In the genomic region with DNA sequence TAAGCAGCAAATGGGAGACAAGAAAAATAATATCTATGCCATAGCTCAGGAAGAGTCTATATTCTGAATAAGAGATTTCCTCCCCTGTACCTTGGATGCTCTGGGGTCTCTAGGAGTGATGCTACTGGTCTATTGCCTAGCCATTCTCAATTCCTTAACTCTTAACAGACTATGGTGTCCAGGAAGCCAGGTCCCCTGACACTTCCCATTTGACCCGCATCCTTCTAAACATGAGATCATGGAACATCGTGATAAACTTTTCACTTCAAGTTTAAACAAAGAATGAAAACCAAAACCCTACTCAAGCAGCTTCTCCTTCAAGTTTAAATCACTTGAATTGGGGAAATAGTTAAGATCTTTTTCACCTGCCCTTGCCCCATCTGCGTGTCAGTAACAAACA, we compare ENCODE assay signal across 11 mouse cellular contexts.
DNase-seq lines count a peak whose midpoint lies in the region; ATAC-seq lines count a peak whose summit lies in the region.
"Had no signal": no experiment of that assay in that cellular context is flagged by ENCODE, and none has a peak within 500 bp of the region (broad histone marks: within the 10 kb centered on the region; RNA-seq: fewer than 3 reads in every experiment).

No protein-coding gene starts in this region.

- H3K27ac ChIP-seq in limb, embryonic 13.5 days: peak overlapping the region; percentile 17; the same call in 1 of the 2 replicates
- no peak overlapping the region for H3K27ac ChIP-seq in limb, embryonic 10.5 days
- H3K27ac ChIP-seq in embryonic facial prominence, embryonic 15.5 days (replicated peaks): peak overlapping the region; percentile 59
- H3K27ac ChIP-seq: midbrain, embryonic 12.5 days had no signal

- H3K4me1 ChIP-seq in limb, embryonic 13.5 days: peaks cover 26% of the 10 kb centered on the region
- H3K4me1 ChIP-seq in limb, embryonic 10.5 days: no peaks in the 10 kb centered on the region
- peaks cover 10% of the 10 kb centered on the region for H3K4me1 ChIP-seq in embryonic facial prominence, embryonic 15.5 days
- H3K4me1 ChIP-seq: midbrain, embryonic 12.5 days had no signal

- intact Hi-C loops in heart, postnatal 10 days (cut with DNase I): no loop called here

- H3K4me2 ChIP-seq in limb, embryonic 13.5 days (replicated peaks): no peak overlapping the region
- no peak overlapping the region for H3K4me2 ChIP-seq in embryonic facial prominence, embryonic 15.5 days (replicated peaks)
- H3K4me2 ChIP-seq: limb, embryonic 12.5 days; midbrain, embryonic 12.5 days had no signal

- no peaks in the 10 kb centered on the region for H3K36me3 ChIP-seq in limb, embryonic 13.5 days
- H3K36me3 ChIP-seq in limb, embryonic 10.5 days: no peaks in the 10 kb centered on the region
- H3K36me3 ChIP-seq in embryonic facial prominence, embryonic 15.5 days: no peaks in the 10 kb centered on the region
- H3K36me3 ChIP-seq: limb, embryonic 12.5 days; midbrain, embryonic 12.5 days had no signal

- no peaks in the 10 kb centered on the region for H3K9me3 ChIP-seq in limb, embryonic 13.5 days
- H3K9me3 ChIP-seq in limb, embryonic 10.5 days (replicated peaks): no peaks in the 10 kb centered on the region
- no peaks in the 10 kb centered on the region for H3K9me3 ChIP-seq in embryonic facial prominence, embryonic 15.5 days (replicated peaks)

- peak; percentile 16; the same call in 1 of the 2 replicates for ATAC-seq in limb, embryonic 13.5 days (ENCODE audit: low FRiP score, low read depth)
- ATAC-seq in embryonic facial prominence, embryonic 15.5 days (ENCODE audit: insufficient number of reproducible peaks, low FRiP score, low TSS enrichment, low read depth): no peak

- 87% methylated on average over 3 of the region's 3 CpGs for WGBS in limb, embryonic 13.5 days
- WGBS in limb, embryonic 10.5 days: 92% methylated on average over 3 of the region's 3 CpGs
- 70% methylated on average over 3 of the region's 3 CpGs for WGBS in embryonic facial prominence, embryonic 15.5 days

- H3K27me3 ChIP-seq in limb, embryonic 13.5 days: no peaks in the 10 kb centered on the region
- H3K27me3 ChIP-seq in limb, embryonic 10.5 days (ENCODE audit: low read depth, poor library complexity, severe bottlenecking): no peaks in the 10 kb centered on the region
- H3K27me3 ChIP-seq in embryonic facial prominence, embryonic 15.5 days: no peaks in the 10 kb centered on the region
- H3K27me3 ChIP-seq: limb, embryonic 12.5 days; midbrain, embryonic 12.5 days had no signal

- H3K9ac ChIP-seq in limb, embryonic 13.5 days: no peak overlapping the region
- H3K9ac ChIP-seq in embryonic facial prominence, embryonic 15.5 days: no peak overlapping the region
- H3K9ac ChIP-seq: limb, embryonic 12.5 days; midbrain, embryonic 12.5 days had no signal

- DNase-seq in gastrocnemius, adult 18-20 months (ENCODE audit: low spot score): peak; percentile 30
- DNase-seq in gastrocnemius, adult 8-10 months (ENCODE audit: low spot score in 2 of 2): no peak
- no peak for DNase-seq in limb, embryonic 10.5 days (ENCODE audit: low spot score)
- DNase-seq in heart, postnatal 10 days: peak; percentile 20 to 40
- DNase-seq in left cerebral cortex, adult 18-20 months (ENCODE audit: low spot score in 2 of 2): no peak
- DNase-seq in right cerebral cortex, adult 2 months (ENCODE audit: low spot score in 2 of 2): no peak
- DNase-seq: thymus, postnatal 14 days had no signal

- no peak overlapping the region for H3K4me3 ChIP-seq in limb, embryonic 13.5 days
- no peak overlapping the region for H3K4me3 ChIP-seq in limb, embryonic 10.5 days
- no peak overlapping the region for H3K4me3 ChIP-seq in embryonic facial prominence, embryonic 15.5 days (replicated peaks)
- H3K4me3 ChIP-seq: limb, embryonic 12.5 days; midbrain, embryonic 12.5 days had no signal

Comparison
In these comparisons a context has a peak if more than half of its experiments do, and no peak if none do; other contexts are left out.
1. DNase-seq: peak in gastrocnemius, adult 18-20 months (single experiment) and heart, postnatal 10 days (2 of 2); none in gastrocnemius, adult 8-10 months (0 of 2), limb, embryonic 10.5 days (single experiment), left cerebral cortex, adult 18-20 months (0 of 2) and right cerebral cortex, adult 2 months (0 of 2).